Mouse (Mus musculus): ENCODE measurements around the gene Lrrc49. TPM values are rescaled to one million over a fixed set of nuclear protein-coding genes. Genes with fewer than 3 reads are reported as not detected.

Lrrc49 gene
- polyA plus RNA-seq, 1 experiment from 2014 or later, result 9.0 TPM

GRCm38 (mm10) chr9:60599489-60599888 lies 88.5 kb downstream of the Lrrc49 start:
- Histone ChIP-seq H3K36me3 (ENCODE audit: insufficient read depth, low read length) (no peaks in the 10 kb centered on the region), H3K9me3 (ENCODE audit: low read length) (no peaks in the 10 kb centered on the region), H3K4me1 (ENCODE audit: insufficient read depth, low read depth, low read length) (no peaks in the 10 kb centered on the region), H3K27ac (ENCODE audit: low read length) (no peak overlapping the region), H3K9ac (replicated peaks; ENCODE audit: low read depth) (no peak overlapping the region), H3K27me3 (replicated peaks; ENCODE audit: insufficient read depth, low read length) (no peaks in the 10 kb centered on the region), H3K4me3 (ENCODE audit: low read depth, low read length) (no peak overlapping the region), H3K4me2 (replicated peaks; ENCODE audit: low read depth, low read length) (no peak overlapping the region)
- ATAC-seq (0 out of 2 replicates have a peak, but pooled peaks have one; percentile 33), DNase-seq (ENCODE audit: low spot score) (peak; percentile 58)
- WGBS, result 48% methylated on average over 2 of the region's 2 CpGs
- TF ChIP-seq CTCF (IDR thresholded peaks at IDR 0.05) (peak; percentile 88), EP300 (IDR thresholded peaks at IDR 0.05) (no peak)

GRCm38 (mm10) chr9:60595406-60595805 lies 92.6 kb downstream of the Lrrc49 start:
- H3K36me3 ChIP-seq (ENCODE audit: insufficient read depth, low read length), result no peaks in the 10 kb centered on the region
- DNase-seq (ENCODE audit: low spot score), result no peak
- H3K4me1 ChIP-seq (ENCODE audit: insufficient read depth, low read depth, low read length), result no peaks in the 10 kb centered on the region
- H3K27me3 ChIP-seq (replicated peaks; ENCODE audit: insufficient read depth, low read length), result no peaks in the 10 kb centered on the region
- TF ChIP-seq CTCF (IDR thresholded peaks at IDR 0.05), result no peak
- no peak for TF ChIP-seq EP300 (IDR thresholded peaks at IDR 0.05)
- H3K9ac ChIP-seq (replicated peaks; ENCODE audit: low read depth), result no peak overlapping the region
- H3K4me3 ChIP-seq (ENCODE audit: low read depth, low read length), result no peak overlapping the region
- H3K4me2 ChIP-seq (replicated peaks; ENCODE audit: low read depth, low read length), result no peak overlapping the region
- no peak for ATAC-seq
- no peak overlapping the region for H3K27ac ChIP-seq (ENCODE audit: low read length)
- no peaks in the 10 kb centered on the region for H3K9me3 ChIP-seq (ENCODE audit: low read length)
- WGBS, result 67% methylated on average over 7 of the region's 7 CpGs

- TF ChIP-seq CTCF (IDR thresholded peaks at IDR 0.05) (no peak), EP300 (IDR thresholded peaks at IDR 0.05) (no peak)
- H3K4me2 ChIP-seq (replicated peaks; ENCODE audit: low read depth, low read length), result no peak overlapping the region
- H3K36me3 ChIP-seq (ENCODE audit: insufficient read depth, low read length), result no peaks in the 10 kb centered on the region
- H3K4me1 ChIP-seq (ENCODE audit: insufficient read depth, low read depth, low read length), result no peaks in the 10 kb centered on the region
- no peak overlapping the region for H3K27ac ChIP-seq (ENCODE audit: low read length)
- no peaks in the 10 kb centered on the region for H3K27me3 ChIP-seq (replicated peaks; ENCODE audit: insufficient read depth, low read length)
- H3K9me3 ChIP-seq (ENCODE audit: low read length), result no peaks in the 10 kb centered on the region
- ATAC-seq (no peak), DNase-seq (ENCODE audit: low spot score) (no peak)
- no peak overlapping the region for H3K9ac ChIP-seq (replicated peaks; ENCODE audit: low read depth)
- H3K4me3 ChIP-seq (ENCODE audit: low read depth, low read length), result no peak overlapping the region
- WGBS, result 66% methylated on average over 6 of the region's 6 CpGs
Measured at GRCm38 (mm10) chr9:60592974-60593373, 95.0 kb downstream of the Lrrc49 start.

GRCm38 (mm10) chr9:60592363-60592762 lies 95.6 kb downstream of the Lrrc49 start:
- Histone ChIP-seq H3K9me3 (ENCODE audit: low read length) (no peaks in the 10 kb centered on the region), H3K36me3 (ENCODE audit: insufficient read depth, low read length) (no peaks in the 10 kb centered on the region), H3K4me3 (ENCODE audit: low read depth, low read length) (no peak overlapping the region), H3K4me1 (ENCODE audit: insufficient read depth, low read depth, low read length) (no peaks in the 10 kb centered on the region), H3K9ac (replicated peaks; ENCODE audit: low read depth) (no peak overlapping the region), H3K27me3 (replicated peaks; ENCODE audit: insufficient read depth, low read length) (no peaks in the 10 kb centered on the region), H3K4me2 (replicated peaks; ENCODE audit: low read depth, low read length) (no peak overlapping the region), H3K27ac (ENCODE audit: low read length) (no peak overlapping the region)
- TF ChIP-seq EP300 (IDR thresholded peaks at IDR 0.05) (no peak), CTCF (IDR thresholded peaks at IDR 0.05) (no peak)
- ATAC-seq (no peak), DNase-seq (ENCODE audit: low spot score) (no peak)
- 76% methylated on average over 5 of the region's 5 CpGs for WGBS

- 93% methylated on average over 8 of the region's 8 CpGs for WGBS
- no peaks in the 10 kb centered on the region for H3K4me1 ChIP-seq (ENCODE audit: insufficient read depth, low read depth, low read length)
- H3K9ac ChIP-seq (replicated peaks; ENCODE audit: low read depth), result no peak overlapping the region
- no peak overlapping the region for H3K27ac ChIP-seq (ENCODE audit: low read length)
- no peak for ATAC-seq
- no peaks in the 10 kb centered on the region for H3K36me3 ChIP-seq (ENCODE audit: insufficient read depth, low read length)
- no peaks in the 10 kb centered on the region for H3K9me3 ChIP-seq (ENCODE audit: low read length)
- no peaks in the 10 kb centered on the region for H3K27me3 ChIP-seq (replicated peaks; ENCODE audit: insufficient read depth, low read length)
- DNase-seq (ENCODE audit: low spot score), result no peak
- H3K4me2 ChIP-seq (replicated peaks; ENCODE audit: low read depth, low read length), result no peak overlapping the region
- peak; percentile 34 for TF ChIP-seq CTCF (IDR thresholded peaks at IDR 0.05)
- no peak for TF ChIP-seq EP300 (IDR thresholded peaks at IDR 0.05)
- H3K4me3 ChIP-seq (ENCODE audit: low read depth, low read length), result no peak overlapping the region
Measured at GRCm38 (mm10) chr9:60590871-60591624, 96.9 kb downstream of the Lrrc49 start.

GRCm38 (mm10) chr9:60588914-60589313 lies 99.0 kb downstream of the Lrrc49 start:
- ATAC-seq (no peak), DNase-seq (ENCODE audit: low spot score) (no peak)
- 79% methylated on average over 10 of the region's 10 CpGs for WGBS
- Histone ChIP-seq H3K27ac (ENCODE audit: low read length) (no peak overlapping the region), H3K4me2 (replicated peaks; ENCODE audit: low read depth, low read length) (no peak overlapping the region), H3K27me3 (replicated peaks; ENCODE audit: insufficient read depth, low read length) (no peaks in the 10 kb centered on the region), H3K9me3 (ENCODE audit: low read length) (no peaks in the 10 kb centered on the region), H3K36me3 (ENCODE audit: insufficient read depth, low read length) (no peaks in the 10 kb centered on the region), H3K4me1 (ENCODE audit: insufficient read depth, low read depth, low read length) (no peaks in the 10 kb centered on the region), H3K4me3 (ENCODE audit: low read depth, low read length) (no peak overlapping the region), H3K9ac (replicated peaks; ENCODE audit: low read depth) (no peak overlapping the region)
- TF ChIP-seq EP300 (IDR thresholded peaks at IDR 0.05) (no peak), CTCF (IDR thresholded peaks at IDR 0.05) (no peak)

All from lung, postnatal 0 days (tissue).